Mouse (Mus musculus) cerebellum, postnatal 25 days (tissue): ENCODE results near the gene Gng12.
"Not testable (repeated sequence)": the region's sequence is repeated elsewhere in the genome, so short reads cannot be mapped to it uniquely, and the experiment has no call there.

Experiments
- DNase-seq, 2 experiments: peaks; one replicate each; pipeline ENCODE4 v3.0.0; 2021; ENCODE audit warnings: mixed read lengths in 2 of 2

Gng12 gene

GRCm38 (mm10) chr6:66896119-66896920, at the start of gene Gng12:
Gng12 (plus strand) TSS chr6:66896397.
- DNase-seq = peak; percentile 74 to 85

- DNase-seq = no peak
Measured at GRCm38 (mm10) chr6:66848936-66849335, 47.3 kb upstream of the Gng12 start.

GRCm38 (mm10) chr6:66856236-66856635, 40.0 kb upstream of the Gng12 start:
- DNase-seq = no peak

GRCm38 (mm10) chr6:66858356-66858755, 37.8 kb upstream of the Gng12 start:
- DNase-seq = no peak

- no peak for DNase-seq
Measured at GRCm38 (mm10) chr6:66859391-66859790, 36.8 kb upstream of the Gng12 start.

GRCm38 (mm10) chr6:66864463-66864862, 31.7 kb upstream of the Gng12 start:
- DNase-seq = no peak

- DNase-seq = no peak
Measured at GRCm38 (mm10) chr6:66866295-66866694, 29.9 kb upstream of the Gng12 start.

GRCm38 (mm10) chr6:66877048-66877447, 19.1 kb upstream of the Gng12 start:
- not testable (repeated sequence) for DNase-seq

GRCm38 (mm10) chr6:66890349-66891158, 5.6 kb upstream of the Gng12 start:
- DNase-seq = no peak

- no peak for DNase-seq
Measured at GRCm38 (mm10) chr6:66893950-66894349, 2.2 kb upstream of the Gng12 start.

- DNase-seq = no peak
Measured at GRCm38 (mm10) chr6:66894999-66895398, 1.2 kb upstream of the Gng12 start.

GRCm38 (mm10) chr6:66896921-66897645, 886 bp downstream of the Gng12 start:
- DNase-seq = peak; percentile 29 to 38

GRCm38 (mm10) chr6:66897994-66898393, 1.8 kb downstream of the Gng12 start:
- no peak for DNase-seq

GRCm38 (mm10) chr6:66901926-66902325, 5.7 kb downstream of the Gng12 start:
- no peak for DNase-seq

- peak; percentile 10 to 16 for DNase-seq
Measured at GRCm38 (mm10) chr6:66903206-66903605, 7.0 kb downstream of the Gng12 start.

GRCm38 (mm10) chr6:66903720-66904119, 7.5 kb downstream of the Gng12 start:
- peak in 1 of 2 experiments; percentile 18 for DNase-seq

- no peak for DNase-seq
Measured at GRCm38 (mm10) chr6:66906244-66906643, 10.0 kb downstream of the Gng12 start.

- DNase-seq = no peak
Measured at GRCm38 (mm10) chr6:66908327-66908973, 12.3 kb downstream of the Gng12 start.

- DNase-seq = no peak
Measured at GRCm38 (mm10) chr6:66910493-66911435, 14.6 kb downstream of the Gng12 start.

- DNase-seq = no peak
Measured at GRCm38 (mm10) chr6:66913355-66913754, 17.2 kb downstream of the Gng12 start.

GRCm38 (mm10) chr6:66915592-66915991, 19.4 kb downstream of the Gng12 start:
- no peak for DNase-seq
